Comparison of ENCODE assay signal across 35 mouse cellular contexts in the genomic region with DNA sequence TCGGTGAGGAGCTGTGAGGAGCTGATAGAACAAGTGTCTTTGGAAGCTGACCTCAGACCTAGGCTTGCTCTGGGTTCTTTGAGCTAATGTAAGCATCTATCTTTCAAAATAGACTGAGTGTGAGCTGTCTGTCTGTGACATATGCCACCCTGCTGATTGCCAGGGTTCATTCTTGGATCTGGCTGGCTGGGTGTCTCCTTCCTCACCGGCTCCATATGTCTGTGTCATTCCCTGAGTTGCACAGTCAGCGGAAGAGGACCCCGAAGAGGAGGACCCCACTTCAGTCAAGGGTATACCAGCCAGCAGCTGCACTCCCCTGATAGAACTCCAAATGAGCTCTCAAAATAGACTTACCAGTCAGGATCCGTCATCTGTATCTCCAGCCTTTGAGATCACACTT. TPM values are rescaled to one million over a fixed set of nuclear protein-coding genes. Genes with fewer than 3 reads are reported as not detected.
DNase-seq lines count a peak whose midpoint lies in the region; ATAC-seq and TF ChIP-seq lines count a peak whose summit lies in the region.
"Had no signal": no experiment of that assay in that cellular context is flagged by ENCODE, and none has a peak within 500 bp of the region (broad histone marks: within the 10 kb centered on the region; RNA-seq: fewer than 3 reads in every experiment).

No protein-coding gene starts in this region.

- TF ChIP-seq POLR2A in limb, embryonic 14.5 days (IDR thresholded peaks at IDR 0.05; ENCODE audit: borderline replicate concordance, extremely low read depth, insufficient read depth, insufficient read length), result no peak

- ATAC-seq in heart, embryonic 12.5 days (ENCODE audit: insufficient number of reproducible peaks, low FRiP score), result no peak
- peak; percentile 26; the same call in 1 of the 2 replicates for ATAC-seq in limb, embryonic 14.5 days (ENCODE audit: low FRiP score, low read depth)
- ATAC-seq in megakaryocyte, adult 5-6 weeks (ENCODE audit: poor library complexity, severe bottlenecking), result no peak
- ATAC-seq: forebrain, embryonic 16.5 days; inflammation-experienced regulatory T-cells, adult 6 months; liver, postnatal 0 days; Patski had no signal

- DNase-seq in gastrocnemius, adult 18-20 months (ENCODE audit: low spot score), result peak; percentile 65
- no peak for DNase-seq in gastrocnemius, postnatal 4 days (ENCODE audit: low spot score in 2 of 2)
- DNase-seq in heart, adult 9 months (ENCODE audit: low spot score in 2 of 2), result no peak
- no peak for DNase-seq in limb, embryonic 14.5 days (ENCODE audit: low spot score)
- DNase-seq in limb, embryonic 10.5 days (ENCODE audit: low spot score), result no peak
- DNase-seq in gastrocnemius, postnatal 14 days, result peak; percentile 15
- DNase-seq: adrenal gland, postnatal 10 days; cerebellum, adult 11 months; cerebellum, adult 9-10 months; cerebellum, postnatal 36 days; kidney, adult 11 months; kidney, postnatal 25 days; liver, postnatal 0 days; lung, postnatal 36 days; right cerebral cortex, adult 18-20 months; thymus, adult 2 months; thymus, postnatal 4 days had no signal

- no peak overlapping the region for H3K4me3 ChIP-seq in heart, embryonic 12.5 days
- no peak overlapping the region for H3K4me3 ChIP-seq in limb, embryonic 14.5 days (replicated peaks; ENCODE audit: low read length)
- H3K4me3 ChIP-seq in limb, embryonic 10.5 days, result no peak overlapping the region
- H3K4me3 ChIP-seq: embryonic facial prominence, embryonic 12.5 days; hindbrain, embryonic 10.5 days; hindbrain, embryonic 15.5 days; kidney, embryonic 15.5 days; layer of hippocampus, adult 2 months; limb, embryonic 15.5 days; megakaryocyte, embryonic 14.5 days; midbrain, embryonic 12.5 days; myocyte; neural tube, embryonic 12.5 days had no signal

- peak overlapping the region; percentile 64; the same call in 1 of the 2 replicates for H3K27ac ChIP-seq in heart, embryonic 12.5 days (ENCODE audit: poor library complexity, severe bottlenecking)
- no peak overlapping the region for H3K27ac ChIP-seq in limb, embryonic 14.5 days (replicated peaks; ENCODE audit: low read depth, low read length)
- no peak overlapping the region for H3K27ac ChIP-seq in limb, embryonic 10.5 days
- H3K27ac ChIP-seq: embryonic facial prominence, embryonic 12.5 days; hindbrain, embryonic 10.5 days; hindbrain, embryonic 15.5 days; kidney, embryonic 15.5 days; layer of hippocampus, adult 2 months; limb, embryonic 15.5 days; midbrain, embryonic 12.5 days; neural tube, embryonic 12.5 days had no signal

- H3K4me2 ChIP-seq in heart, embryonic 12.5 days, result no peak overlapping the region
- no peak overlapping the region for H3K4me2 ChIP-seq in limb, embryonic 14.5 days (replicated peaks; ENCODE audit: low read depth, low read length, severe bottlenecking)
- H3K4me2 ChIP-seq: embryonic facial prominence, embryonic 12.5 days; hindbrain, embryonic 15.5 days; kidney, embryonic 15.5 days; limb, embryonic 15.5 days; midbrain, embryonic 12.5 days; neural tube, embryonic 12.5 days had no signal

- H3K36me3 ChIP-seq in heart, embryonic 12.5 days, result no peaks in the 10 kb centered on the region
- no peaks in the 10 kb centered on the region for H3K36me3 ChIP-seq in limb, embryonic 14.5 days (ENCODE audit: control insufficient read depth, insufficient read depth, low read length)
- H3K36me3 ChIP-seq in limb, embryonic 10.5 days, result no peaks in the 10 kb centered on the region
- H3K36me3 ChIP-seq: embryonic facial prominence, embryonic 12.5 days; hindbrain, embryonic 10.5 days; hindbrain, embryonic 15.5 days; kidney, embryonic 15.5 days; limb, embryonic 15.5 days; midbrain, embryonic 12.5 days; neural tube, embryonic 12.5 days had no signal

- no peak overlapping the region for H3K9ac ChIP-seq in heart, embryonic 12.5 days
- H3K9ac ChIP-seq in limb, embryonic 14.5 days (ENCODE audit: low read depth, low read length, severe bottlenecking), result no peak overlapping the region
- H3K9ac ChIP-seq: embryonic facial prominence, embryonic 12.5 days; hindbrain, embryonic 15.5 days; kidney, embryonic 15.5 days; limb, embryonic 15.5 days; liver, postnatal 0 days; midbrain, embryonic 12.5 days; neural tube, embryonic 12.5 days had no signal

- no peaks in the 10 kb centered on the region for H3K9me3 ChIP-seq in heart, embryonic 12.5 days (replicated peaks)
- no peaks in the 10 kb centered on the region for H3K9me3 ChIP-seq in limb, embryonic 14.5 days (ENCODE audit: control insufficient read depth, low read length)
- H3K9me3 ChIP-seq in limb, embryonic 10.5 days (replicated peaks), result no peaks in the 10 kb centered on the region
- H3K9me3 ChIP-seq: embryonic facial prominence, embryonic 12.5 days; hindbrain, embryonic 10.5 days; hindbrain, embryonic 15.5 days; kidney, embryonic 15.5 days; limb, embryonic 15.5 days; midbrain, embryonic 12.5 days; neural tube, embryonic 12.5 days had no signal

- intact Hi-C loops in gastrocnemius, postnatal 14 days (cut with DNase I; ENCODE audit: low total_unique reads), result no loop called here

- peaks cover 27% of the 10 kb centered on the region for H3K4me1 ChIP-seq in heart, embryonic 12.5 days (replicated peaks)
- H3K4me1 ChIP-seq in limb, embryonic 14.5 days (ENCODE audit: control insufficient read depth, insufficient read depth, low read length), result no peaks in the 10 kb centered on the region
- H3K4me1 ChIP-seq in limb, embryonic 10.5 days, result no peaks in the 10 kb centered on the region
- H3K4me1 ChIP-seq: embryonic facial prominence, embryonic 12.5 days; hindbrain, embryonic 15.5 days; kidney, embryonic 15.5 days; limb, embryonic 15.5 days; midbrain, embryonic 12.5 days; neural tube, embryonic 12.5 days had no signal

- no peaks in the 10 kb centered on the region for H3K27me3 ChIP-seq in heart, embryonic 12.5 days (replicated peaks)
- no peaks in the 10 kb centered on the region for H3K27me3 ChIP-seq in limb, embryonic 14.5 days (ENCODE audit: control insufficient read depth, insufficient read depth, low read length)
- H3K27me3 ChIP-seq in limb, embryonic 10.5 days (ENCODE audit: low read depth, poor library complexity, severe bottlenecking), result no peaks in the 10 kb centered on the region
- H3K27me3 ChIP-seq: embryonic facial prominence, embryonic 12.5 days; hindbrain, embryonic 15.5 days; kidney, embryonic 15.5 days; limb, embryonic 15.5 days; midbrain, embryonic 12.5 days; neural tube, embryonic 12.5 days had no signal

- WGBS in heart, embryonic 12.5 days, result 50% methylated on average over 5 of the region's 5 CpGs
- 84% methylated on average over 5 of the region's 5 CpGs for WGBS in limb, embryonic 14.5 days
- 90% methylated on average over 5 of the region's 5 CpGs for WGBS in limb, embryonic 10.5 days

RNA-seq across cellular contexts. Expression of a gene that starts 8.9 kb away (rescaled TPM):
- 1,000 to 10,000 TPM; 1,310 to 1,477 TPM for total RNA-seq in gastrocnemius, adult 18-20 months (2021)
- total RNA-seq in gastrocnemius, postnatal 4 days (2021), result 100 to 1,000 TPM; 366 to 390 TPM
- 0.30 TPM in 1 of 2 replicates, not detected in the other for polyA plus RNA-seq in heart, embryonic 12.5 days (2016; fragmentation: Nextera tagmentation; extraction: Ambion mirVana)
- 12.4 and 15.4 TPM in 2 replicates for polyA plus RNA-seq in limb, embryonic 14.5 days (2012; rRNA removed)
- 4.4 and 8.3 TPM in 2 replicates for polyA plus RNA-seq in limb, embryonic 14.5 days (2014; fragmentation: Nextera tagmentation; extraction: Ambion mirVana)
- 0.10 TPM in 1 of 2 replicates, not detected in the other for polyA plus RNA-seq in limb, embryonic 10.5 days (2016; fragmentation: Nextera tagmentation; extraction: Ambion mirVana)
- total RNA-seq in gastrocnemius, postnatal 14 days (2021), result 100 to 1,000 TPM; 685 to 695 TPM
- not detected in 2 replicates for total RNA-seq in megakaryocyte, adult 5-6 weeks (2015)
- total RNA-seq in megakaryocyte, adult 5-6 weeks (2017), result 0.44 TPM in 1 of 2 replicates, not detected in the other
- total RNA-seq: layer of hippocampus, adult 2 months; layer of hippocampus, postnatal 25 days; left cerebral cortex, postnatal 36 days; midbrain, postnatal 0 days had no signal
- polyA plus RNA-seq: forebrain, embryonic 16.5 days; hindbrain, embryonic 15.5 days; liver, postnatal 0 days; midbrain, postnatal 0 days had no signal

RNA-seq across cellular contexts. Expression of a gene that starts 19.6 kb away (rescaled TPM):
- 1 to 10 TPM; 2.8 to 3.5 TPM for total RNA-seq in gastrocnemius, adult 18-20 months (2021)
- total RNA-seq in gastrocnemius, postnatal 4 days (2021), result 10 to 100 TPM; 14.6 to 16.0 TPM
- 5.1 and 5.9 TPM in 2 replicates for polyA plus RNA-seq in heart, embryonic 12.5 days (2016; fragmentation: Nextera tagmentation; extraction: Ambion mirVana)
- polyA plus RNA-seq in limb, embryonic 14.5 days (2012; rRNA removed), result 8.6 and 10.0 TPM in 2 replicates
- polyA plus RNA-seq in limb, embryonic 14.5 days (2014; fragmentation: Nextera tagmentation; extraction: Ambion mirVana), result 12.6 and 13.4 TPM in 2 replicates
- 1.7 and 3.1 TPM in 2 replicates for polyA plus RNA-seq in limb, embryonic 10.5 days (2016; fragmentation: Nextera tagmentation; extraction: Ambion mirVana)
- 1 to 10 TPM; 2.9 to 4.7 TPM for total RNA-seq in gastrocnemius, postnatal 14 days (2021)
- 3.4 and 5.0 TPM in 2 replicates for total RNA-seq in megakaryocyte, adult 5-6 weeks (2015)
- 5.3 and 6.9 TPM in 2 replicates for total RNA-seq in megakaryocyte, adult 5-6 weeks (2017)

RNA-seq across cellular contexts. Expression of a gene that starts 24.7 kb away (rescaled TPM):
- total RNA-seq in gastrocnemius, adult 18-20 months (2021), result 10 to 100 TPM; 39.2 to 42.9 TPM
- total RNA-seq in gastrocnemius, postnatal 4 days (2021), result 100 to 1,000 TPM; 190 to 191 TPM
- polyA plus RNA-seq in heart, embryonic 12.5 days (2016; fragmentation: Nextera tagmentation; extraction: Ambion mirVana), result 93.4 and 93.7 TPM in 2 replicates
- polyA plus RNA-seq in limb, embryonic 14.5 days (2012; rRNA removed), result 65.9 and 67.8 TPM in 2 replicates
- polyA plus RNA-seq in limb, embryonic 14.5 days (2014; fragmentation: Nextera tagmentation; extraction: Ambion mirVana), result 96.8 and 99.2 TPM in 2 replicates
- polyA plus RNA-seq in limb, embryonic 10.5 days (2016; fragmentation: Nextera tagmentation; extraction: Ambion mirVana), result 123 and 134 TPM in 2 replicates
- total RNA-seq in gastrocnemius, postnatal 14 days (2021), result 10 to 100 TPM; 58.9 to 69.4 TPM
- 75.9 and 83.9 TPM in 2 replicates for total RNA-seq in megakaryocyte, adult 5-6 weeks (2015)
- 58.3 and 59.8 TPM in 2 replicates for total RNA-seq in megakaryocyte, adult 5-6 weeks (2017)

Comparison
In these comparisons a context has a peak if more than half of its experiments do, and no peak if none do; other contexts are left out.
1. DNase-seq: peak in gastrocnemius, adult 18-20 months (single experiment) and gastrocnemius, postnatal 14 days (single experiment); none in gastrocnemius, postnatal 4 days (0 of 2), heart, adult 9 months (0 of 2), limb, embryonic 14.5 days (single experiment) and limb, embryonic 10.5 days (single experiment).
2. RNA of a gene that starts 8.9 kb away (total RNA-seq): 1,310 to 1,477 TPM in gastrocnemius, adult 18-20 months, 685 to 695 TPM in gastrocnemius, postnatal 14 days and 366 to 390 TPM in gastrocnemius, postnatal 4 days; 0.44 TPM in megakaryocyte, adult 5-6 weeks; every median in the first group is over 100 times any median in the second.